Mouse (Mus musculus) limb, embryonic 12.5 days (tissue): ENCODE data around the gene Rbfox3. TPM values are rescaled to one million over a fixed set of nuclear protein-coding genes. Genes with fewer than 3 reads are reported as not detected.

Source experiments
- ATAC-seq: fragments of 200-750 bp; cut with Nextera tagmentation; 2 replicates; pipeline ENCODE4 v1.8.0; 2017; ENCODE audit warnings: low read depth, moderate TSS enrichment; ENCODE audit not compliant: insufficient number of reproducible peaks, insufficient read depth, low FRiP score, low TSS enrichment
- H3K27ac ChIP-seq: fragments of 300-500 bp; sonication (generic); 2 replicates; pipeline ENCODE4 v1.5.1; 2016; ENCODE audit warnings: mild to moderate bottlenecking, moderate library complexity
- H3K27me3 ChIP-seq: fragments of 300-500 bp; sonication (generic); 2 replicates; pipeline ENCODE4 v1.6.1; 2016; ENCODE audit warnings: mild to moderate bottlenecking, moderate library complexity
- H3K36me3 ChIP-seq: fragments of 300-500 bp; sonication (generic); 2 replicates; pipeline ENCODE4 v1.6.1; 2016; ENCODE audit warnings: mild to moderate bottlenecking, moderate library complexity
- H3K4me1 ChIP-seq: fragments of 300-500 bp; sonication (generic); replicated peaks from 2 replicates; pipeline ENCODE4 v1.6.1; 2016
- H3K4me2 ChIP-seq: fragments of 300-500 bp; sonication (generic); 2 replicates; pipeline ENCODE4 v1.6.1; 2016; ENCODE audit warnings: mild to moderate bottlenecking, moderate library complexity
- H3K4me3 ChIP-seq: fragments of 300-500 bp; sonication (generic); replicated peaks from 2 replicates; pipeline ENCODE4 v1.5.1; 2016; ENCODE audit warnings: mild to moderate bottlenecking
- H3K9ac ChIP-seq: fragments of 300-500 bp; sonication (generic); replicated peaks from 2 replicates; pipeline ENCODE4 v1.6.1; 2016; ENCODE audit warnings: mild to moderate bottlenecking, moderate library complexity
- H3K9me3 ChIP-seq: fragments of 300-500 bp; sonication (generic); 2 replicates; pipeline ENCODE4 v1.6.1; 2016; ENCODE audit warnings: mild to moderate bottlenecking, moderate library complexity
- WGBS: fragments of 180-500 bp; shearing (Covaris S2); methylation state at CpG from one replicate; pipeline ENCODE4 v1.1.7; 2016; 5-methylcytosine and 5-hydroxymethylcytosine counted together
- polyA plus RNA-seq: library from polyadenylated mRNA; unstranded; fragments of >200 nt; fragmentation: Nextera tagmentation; extraction: Ambion mirVana; gene quantifications from 2 replicates; pipeline ENCODE4 v1.2.1, GENCODE M21; 2016

The Rbfox3 gene
- polyA plus RNA-seq, 1 experiment from 2014 or later: 3.9 TPM

- Histone ChIP-seq H3K9ac (no peak overlapping the region), H3K4me1 (peaks cover 18% of the 10 kb centered on the region), H3K27ac (no peak overlapping the region), H3K4me3 (no peak overlapping the region), H3K36me3 (no peaks in the 10 kb centered on the region), H3K9me3 (no peaks in the 10 kb centered on the region), H3K27me3 (peaks cover 89% of the 10 kb centered on the region), H3K4me2 (no peak overlapping the region)
- no peak for ATAC-seq
- WGBS: 67% methylated on average over 4 of the region's 4 CpGs
These were observed 226.7 kb downstream of the Rbfox3 start for GRCm38 (mm10) chr11:118684665-118685064.

GRCm38 (mm10) chr11:118680699-118681098 is 230.7 kb downstream of the Rbfox3 start:
- 61% methylated on average over 10 of the region's 10 CpGs for WGBS
- Histone ChIP-seq H3K4me3 (no peak overlapping the region), H3K4me2 (peak overlapping the region; percentile 21; the same call in 1 of the 2 replicates), H3K4me1 (peaks cover 31% of the 10 kb centered on the region), H3K9me3 (no peaks in the 10 kb centered on the region), H3K27ac (no peak overlapping the region), H3K36me3 (no peaks in the 10 kb centered on the region), H3K27me3 (peaks cover 82% of the 10 kb centered on the region), H3K9ac (no peak overlapping the region)
- no peak for ATAC-seq

- ATAC-seq: no peak
These were observed 231.5 kb downstream of the Rbfox3 start for GRCm38 (mm10) chr11:118679736-118680410.

GRCm38 (mm10) chr11:118678515-118679104 is 232.8 kb downstream of the Rbfox3 start:
- H3K27ac ChIP-seq: no peak overlapping the region
- peaks cover 69% of the 10 kb centered on the region for H3K27me3 ChIP-seq
- WGBS: 23% methylated on average over 20 of the region's 20 CpGs
- H3K9me3 ChIP-seq: no peaks in the 10 kb centered on the region
- H3K4me1 ChIP-seq: peaks cover 31% of the 10 kb centered on the region
- peak overlapping the region; percentile 15; the same call in 1 of the 2 replicates for H3K4me2 ChIP-seq
- H3K4me3 ChIP-seq: no peak overlapping the region
- ATAC-seq: no peak
- no peaks in the 10 kb centered on the region for H3K36me3 ChIP-seq
- no peak overlapping the region for H3K9ac ChIP-seq

More at GRCm38 (mm10) chr11:118679736-118680410, 231.5 kb downstream of the Rbfox3 start:
- Histone ChIP-seq H3K4me2 (peak overlapping the region; percentile 21; the same call in 1 of the 2 replicates), H3K4me3 (no peak overlapping the region), H3K4me1 (peaks cover 31% of the 10 kb centered on the region), H3K9me3 (no peaks in the 10 kb centered on the region), H3K36me3 (no peaks in the 10 kb centered on the region), H3K27me3 (peaks cover 82% of the 10 kb centered on the region), H3K9ac (no peak overlapping the region), H3K27ac (no peak overlapping the region)
- 59% methylated on average over 24 of the region's 24 CpGs for WGBS

- Histone ChIP-seq H3K9ac (no peak overlapping the region), H3K27me3 (peaks cover 58% of the 10 kb centered on the region), H3K36me3 (no peaks in the 10 kb centered on the region), H3K9me3 (no peaks in the 10 kb centered on the region), H3K4me2 (no peak overlapping the region), H3K4me1 (peaks cover 31% of the 10 kb centered on the region), H3K27ac (no peak overlapping the region), H3K4me3 (no peak overlapping the region)
- 61% methylated on average over 8 of the region's 8 CpGs for WGBS
- ATAC-seq: no peak
These were observed 234.1 kb downstream of the Rbfox3 start for GRCm38 (mm10) chr11:118677277-118677676.

GRCm38 (mm10) chr11:118676364-118676763 is 235.0 kb downstream of the Rbfox3 start:
- no peak for ATAC-seq
- H3K4me1 ChIP-seq: peaks cover 29% of the 10 kb centered on the region
- 80% methylated on average over 7 of the region's 7 CpGs for WGBS
- H3K9ac ChIP-seq: no peak overlapping the region
- H3K4me2 ChIP-seq: no peak overlapping the region
- H3K36me3 ChIP-seq: no peaks in the 10 kb centered on the region
- H3K9me3 ChIP-seq: no peaks in the 10 kb centered on the region
- peaks cover 57% of the 10 kb centered on the region for H3K27me3 ChIP-seq
- H3K4me3 ChIP-seq: no peak overlapping the region
- H3K27ac ChIP-seq: no peak overlapping the region

DNA sequence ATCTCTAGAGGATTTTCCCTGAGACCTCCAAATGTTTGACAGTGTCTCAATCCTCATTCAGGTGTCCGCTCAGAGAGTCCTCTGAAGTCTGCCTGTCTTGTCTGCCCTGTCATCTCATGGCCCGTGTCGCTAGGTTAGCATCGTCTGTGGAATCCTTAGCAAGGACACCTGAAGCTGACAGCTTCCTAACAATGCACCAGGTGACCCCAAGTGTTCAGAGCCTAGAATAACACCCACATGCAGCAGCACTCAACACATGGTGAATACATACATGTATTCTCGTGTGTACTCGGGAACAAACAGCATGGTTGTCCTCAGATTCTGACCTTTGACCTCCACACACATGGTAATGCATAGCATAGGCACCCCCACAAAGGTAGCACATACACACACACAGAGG is 239.4 kb downstream of the Rbfox3 start:
- H3K9ac ChIP-seq: no peak overlapping the region
- H3K4me3 ChIP-seq: no peak overlapping the region
- H3K4me1 ChIP-seq: no peaks in the 10 kb centered on the region; the same call in 1 of the 2 replicates
- peaks cover 30% of the 10 kb centered on the region for H3K27me3 ChIP-seq
- H3K36me3 ChIP-seq: no peaks in the 10 kb centered on the region
- H3K9me3 ChIP-seq: no peaks in the 10 kb centered on the region
- H3K27ac ChIP-seq: no peak overlapping the region
- H3K4me2 ChIP-seq: no peak overlapping the region
- ATAC-seq: no peak
- WGBS: 78% methylated on average over 6 of the region's 6 CpGs

DNA sequence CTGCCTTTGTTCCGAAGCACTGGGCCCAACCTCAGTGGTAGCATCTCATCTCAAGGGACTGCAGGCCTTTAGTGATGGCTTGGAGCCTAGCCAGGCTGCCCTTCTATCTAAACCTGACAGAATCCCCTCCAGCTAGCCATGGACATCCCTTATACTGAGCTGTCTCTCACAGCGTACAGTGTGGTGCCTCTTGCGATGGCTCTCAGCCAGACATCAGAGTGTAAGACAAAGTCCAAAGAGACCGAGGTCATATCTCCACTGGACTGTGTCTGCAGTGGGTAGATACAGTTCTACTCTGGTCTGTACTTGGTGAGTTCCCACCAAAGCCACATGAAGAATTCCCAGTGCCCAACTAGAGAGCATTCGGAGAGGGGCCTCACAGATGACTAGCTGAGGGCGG is 240.2 kb downstream of the Rbfox3 start:
- H3K4me1 ChIP-seq: no peaks in the 10 kb centered on the region; the same call in 1 of the 2 replicates
- no peak for ATAC-seq
- 85% methylated on average over 6 of the region's 6 CpGs for WGBS

DNA sequence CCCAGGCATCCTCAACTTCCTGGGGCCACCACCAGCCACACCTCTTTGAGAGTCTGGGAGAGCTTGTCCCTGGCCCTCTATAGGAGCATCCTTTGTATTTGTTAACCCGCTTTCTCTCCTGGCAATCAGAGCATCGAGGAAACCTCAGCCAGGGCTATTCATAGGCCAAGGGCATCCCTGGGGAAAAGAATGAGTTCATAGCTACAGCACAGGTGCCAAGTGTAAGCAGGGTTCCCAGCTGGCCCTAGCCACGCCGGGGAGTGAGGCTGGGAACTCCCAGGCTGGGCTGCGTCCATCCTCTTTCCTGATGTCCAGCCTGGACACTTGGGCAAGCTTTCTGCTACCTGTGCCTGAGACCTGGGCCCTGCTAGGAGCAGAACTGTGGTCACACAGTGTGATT is 241.6 kb downstream of the Rbfox3 start:
- H3K36me3 ChIP-seq: no peaks in the 10 kb centered on the region
- H3K27ac ChIP-seq: no peak overlapping the region
- H3K4me1 ChIP-seq: no peaks in the 10 kb centered on the region; the same call in 1 of the 2 replicates
- H3K4me3 ChIP-seq: no peak overlapping the region
- no peak for ATAC-seq
- 67% methylated on average over 5 of the region's 5 CpGs for WGBS
- H3K9me3 ChIP-seq: no peaks in the 10 kb centered on the region
- H3K4me2 ChIP-seq: no peak overlapping the region
- no peak overlapping the region for H3K9ac ChIP-seq
- H3K27me3 ChIP-seq: peaks cover 17% of the 10 kb centered on the region

More for the DNA sequence above, 240.2 kb downstream of the Rbfox3 start:
- Histone ChIP-seq H3K9ac (no peak overlapping the region), H3K9me3 (no peaks in the 10 kb centered on the region), H3K27ac (no peak overlapping the region), H3K4me3 (no peak overlapping the region), H3K27me3 (peaks cover 23% of the 10 kb centered on the region), H3K4me2 (no peak overlapping the region), H3K36me3 (no peaks in the 10 kb centered on the region)

- Histone ChIP-seq H3K4me3 (no peak overlapping the region), H3K27ac (no peak overlapping the region), H3K27me3 (peaks cover 17% of the 10 kb centered on the region), H3K9ac (no peak overlapping the region), H3K4me2 (no peak overlapping the region), H3K36me3 (no peaks in the 10 kb centered on the region), H3K4me1 (no peaks in the 10 kb centered on the region; the same call in 1 of the 2 replicates), H3K9me3 (no peaks in the 10 kb centered on the region)
- ATAC-seq: no peak
- WGBS: 76% methylated on average over 8 of the region's 8 CpGs
These were observed 243.0 kb downstream of the Rbfox3 start for GRCm38 (mm10) chr11:118668351-118668750.

DNA sequence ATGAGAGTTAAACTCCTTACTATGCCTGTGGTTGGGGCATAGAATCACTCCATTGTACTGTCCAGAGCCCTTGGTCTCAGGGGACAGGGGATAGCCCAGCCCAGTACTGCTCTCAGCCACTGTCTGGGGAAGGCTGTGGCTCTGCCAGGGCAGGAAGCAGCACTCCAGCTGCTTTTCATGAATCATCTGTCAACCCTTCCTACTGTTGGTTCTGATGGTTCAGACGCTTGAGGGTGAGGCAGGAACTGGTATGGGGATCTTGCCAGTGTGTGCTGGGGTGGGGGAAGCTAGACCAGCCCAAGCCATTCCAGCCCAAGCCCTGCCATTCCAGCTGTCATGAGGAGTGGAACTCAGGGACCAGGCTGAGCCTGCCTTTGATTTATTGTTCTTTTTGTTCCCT is 243.5 kb downstream of the Rbfox3 start:
- Histone ChIP-seq H3K27me3 (peaks cover 17% of the 10 kb centered on the region), H3K4me3 (no peak overlapping the region), H3K36me3 (no peaks in the 10 kb centered on the region), H3K4me2 (no peak overlapping the region), H3K27ac (no peak overlapping the region), H3K9ac (no peak overlapping the region), H3K9me3 (no peaks in the 10 kb centered on the region), H3K4me1 (no peaks in the 10 kb centered on the region; the same call in 1 of the 2 replicates)
- 53% methylated on average over 1 of the region's 1 CpGs for WGBS
- no peak for ATAC-seq
